Mouse (Mus musculus) liver, embryonic 13.5 days (tissue): ENCODE data around the gene Olfr672. TPM values are rescaled to one million over a fixed set of nuclear protein-coding genes. Genes with fewer than 3 reads are reported as not detected.
"Not testable (repeated sequence)": the region's sequence is repeated elsewhere in the genome, so short reads cannot be mapped to it uniquely, and the experiment has no call there.

Experiments used
- ATAC-seq: fragments of 200-750 bp; cut with Nextera tagmentation; 2 replicates; pipeline ENCODE4 v1.8.0; 2017; ENCODE audit warnings: low read depth, mild to moderate bottlenecking, moderate number of reproducible peaks, moderate library complexity
- DNase-seq: peaks from one replicate; pipeline ENCODE4 v3.0.0; 2022
- H3K27ac ChIP-seq: fragments of 300-500 bp; sonication (generic); 2 replicates; pipeline ENCODE4 v1.5.1; 2015; ENCODE audit warnings: moderate library complexity, mild to moderate bottlenecking, inconsistent platforms
- H3K27me3 ChIP-seq: fragments of 300-500 bp; sonication (generic); 2 replicates; pipeline ENCODE4 v1.6.1; 2015; ENCODE audit warnings: mild to moderate bottlenecking, inconsistent platforms
- H3K36me3 ChIP-seq: fragments of 300-500 bp; sonication (generic); 2 replicates; pipeline ENCODE4 v1.6.1; 2015; ENCODE audit warnings: mild to moderate bottlenecking, inconsistent platforms
- H3K4me1 ChIP-seq: fragments of 300-500 bp; sonication (generic); replicated peaks from 2 replicates; pipeline ENCODE4 v1.6.1; 2015; ENCODE audit warnings: inconsistent platforms
- H3K4me2 ChIP-seq: fragments of 300-500 bp; sonication (generic); 2 replicates; pipeline ENCODE4 v1.6.1; 2015; ENCODE audit warnings: inconsistent platforms, mild to moderate bottlenecking, moderate library complexity
- H3K4me3 ChIP-seq: fragments of 300-500 bp; sonication (generic); replicated peaks from 2 replicates; pipeline ENCODE4 v1.5.1; 2015; ENCODE audit warnings: mild to moderate bottlenecking, inconsistent platforms
- H3K9ac ChIP-seq: fragments of 300-500 bp; sonication (generic); 2 replicates; pipeline ENCODE4 v1.6.1; 2015; ENCODE audit warnings: mild to moderate bottlenecking, inconsistent platforms
- H3K9me3 ChIP-seq: fragments of 300-500 bp; sonication (generic); replicated peaks from 2 replicates; pipeline ENCODE4 v1.6.1; 2016; ENCODE audit warnings: inconsistent platforms
- WGBS: fragments of 180-500 bp; shearing (Covaris S2); methylation state at CpG from one replicate; pipeline ENCODE4 v1.1.7; 2015; ENCODE audit not compliant: insufficient replicate concordance; 5-methylcytosine and 5-hydroxymethylcytosine counted together
- polyA plus RNA-seq: library from polyadenylated mRNA; unstranded; fragments of >200 nt; fragmentation: Nextera tagmentation; extraction: Ambion mirVana; gene quantifications from 2 replicates; pipeline ENCODE4 v1.2.1, GENCODE M21; 2015

Gene Olfr672
- not detected in 2 replicates for polyA plus RNA-seq

GRCm38 (mm10) chr7:105001929-105002328 lies at the start of gene Olfr672:
Gene Olfr672, minus strand, starts transcription at chr7:105002029.
- Histone ChIP-seq H3K4me1 (no peaks in the 10 kb centered on the region), H3K27me3 (no peaks in the 10 kb centered on the region), H3K36me3 (no peaks in the 10 kb centered on the region), H3K4me2 (no peak within 1 kb of the TSS), H3K9me3 (no peaks in the 10 kb centered on the region), H3K27ac (no peak within 1 kb of the TSS), H3K9ac (no peak within 1 kb of the TSS), H3K4me3 (no peak within 1 kb of the TSS)
- DNase-seq (no peak), ATAC-seq (no peak)

GRCm38 (mm10) chr7:105033836-105034235 lies 32.0 kb upstream of the Olfr672 start:
- not testable (repeated sequence) for ATAC-seq, DNase-seq, H3K27ac ChIP-seq, H3K4me3 ChIP-seq, H3K4me2 ChIP-seq, H3K27me3 ChIP-seq, H3K36me3 ChIP-seq, H3K9me3 ChIP-seq, H3K9ac ChIP-seq, H3K4me1 ChIP-seq
- 32% methylated on average over 5 of the region's 5 CpGs for WGBS

- Histone ChIP-seq H3K27me3 (no peaks in the 10 kb centered on the region), H3K36me3 (no peaks in the 10 kb centered on the region), H3K9me3 (no peaks in the 10 kb centered on the region), H3K27ac (no peak within 1 kb of the TSS), H3K4me3 (no peak within 1 kb of the TSS), H3K4me2 (no peak within 1 kb of the TSS), H3K9ac (no peak within 1 kb of the TSS), H3K4me1 (no peaks in the 10 kb centered on the region)
- DNase-seq (no peak), ATAC-seq (no peak)
Measured at GRCm38 (mm10) chr7:105032398-105032797, 30.6 kb upstream of the Olfr672 start, which contains the start of gene Olfr676. Gene Olfr676, plus strand, starts transcription at chr7:105032698.

- H3K27me3 ChIP-seq, result no peaks in the 10 kb centered on the region
- H3K27ac ChIP-seq, result no peak within 1 kb of the TSS
- 54% methylated on average over 1 of the region's 1 CpGs for WGBS
Measured at GRCm38 (mm10) chr7:105028360-105028759, 26.5 kb upstream of the Olfr672 start, which contains the start of gene Olfr675. Gene Olfr675, minus strand, starts transcription at chr7:105028460.

GRCm38 (mm10) chr7:105022530-105022929 lies 20.7 kb upstream of the Olfr672 start:
- Histone ChIP-seq H3K36me3 (no peaks in the 10 kb centered on the region), H3K27me3 (no peaks in the 10 kb centered on the region), H3K27ac (no peak overlapping the region), H3K9ac (no peak overlapping the region), H3K4me1 (no peaks in the 10 kb centered on the region), H3K4me2 (no peak overlapping the region), H3K4me3 (no peak overlapping the region), H3K9me3 (no peaks in the 10 kb centered on the region)
- DNase-seq, result no peak
- no peak for ATAC-seq
- WGBS, result 38% methylated on average over 1 of the region's 1 CpGs

More at GRCm38 (mm10) chr7:105028360-105028759, 26.5 kb upstream of the Olfr672 start, which contains the start of gene Olfr675:
- no peaks in the 10 kb centered on the region for H3K4me1 ChIP-seq
- no peak within 1 kb of the TSS for H3K4me2 ChIP-seq
- no peaks in the 10 kb centered on the region for H3K9me3 ChIP-seq
- ATAC-seq, result no peak
- H3K36me3 ChIP-seq, result no peaks in the 10 kb centered on the region
- no peak within 1 kb of the TSS for H3K9ac ChIP-seq
- no peak within 1 kb of the TSS for H3K4me3 ChIP-seq
- no peak for DNase-seq

GRCm38 (mm10) chr7:104979026-104979425 lies 22.8 kb downstream of the Olfr672 start, which contains the start of gene Olfr671:
Gene Olfr671, minus strand, starts transcription at chr7:104979126.
- WGBS, result 74% methylated on average over 1 of the region's 1 CpGs
- no peak within 1 kb of the TSS for H3K4me2 ChIP-seq
- no peak within 1 kb of the TSS for H3K27ac ChIP-seq
- no peak within 1 kb of the TSS for H3K4me3 ChIP-seq
- no peak for ATAC-seq
- H3K9ac ChIP-seq, result no peak within 1 kb of the TSS
- no peaks in the 10 kb centered on the region for H3K27me3 ChIP-seq
- no peaks in the 10 kb centered on the region for H3K36me3 ChIP-seq
- no peaks in the 10 kb centered on the region for H3K4me1 ChIP-seq
- H3K9me3 ChIP-seq, result peaks cover 5% of the 10 kb centered on the region; the same call in 1 of the 2 replicates
- no peak for DNase-seq

- not testable (repeated sequence) for H3K4me1 ChIP-seq
- WGBS, result 45% methylated on average over 2 of the region's 2 CpGs
Measured at GRCm38 (mm10) chr7:104972507-104972906, 29.3 kb downstream of the Olfr672 start.

GRCm38 (mm10) chr7:104962520-104962919 lies 39.3 kb downstream of the Olfr672 start, which contains the start of gene Olfr670:
Gene Olfr670, minus strand, starts transcription at chr7:104962620.
- H3K9me3 ChIP-seq, result no peaks in the 10 kb centered on the region
- H3K27me3 ChIP-seq, result no peaks in the 10 kb centered on the region
- no peak for ATAC-seq
- 45% methylated on average over 1 of the region's 1 CpGs for WGBS
- H3K27ac ChIP-seq, result no peak within 1 kb of the TSS
- no peaks in the 10 kb centered on the region for H3K4me1 ChIP-seq
- H3K4me3 ChIP-seq, result no peak within 1 kb of the TSS
- H3K9ac ChIP-seq, result no peak within 1 kb of the TSS
- H3K36me3 ChIP-seq, result no peaks in the 10 kb centered on the region
- no peak for DNase-seq
- H3K4me2 ChIP-seq, result no peak within 1 kb of the TSS

More at GRCm38 (mm10) chr7:104972507-104972906, 29.3 kb downstream of the Olfr672 start:
- ATAC-seq, DNase-seq, H3K4me3 ChIP-seq, H3K9ac ChIP-seq, H3K4me2 ChIP-seq, H3K36me3 ChIP-seq, H3K27me3 ChIP-seq, H3K27ac ChIP-seq, H3K9me3 ChIP-seq: not testable (repeated sequence)

- not testable (repeated sequence) for DNase-seq, H3K27me3 ChIP-seq, H3K4me2 ChIP-seq, H3K4me1 ChIP-seq, H3K9me3 ChIP-seq, H3K36me3 ChIP-seq, H3K4me3 ChIP-seq, H3K27ac ChIP-seq, ATAC-seq, H3K9ac ChIP-seq
- 83% methylated on average over 16 of the region's 16 CpGs for WGBS
Measured at GRCm38 (mm10) chr7:104950234-104950633, 51.6 kb downstream of the Olfr672 start.

Other genes with a start within 250 kb of the Olfr672 start
- not detected in 2 replicates for gene Usp17le, start 224.6 kb downstream of the Olfr672 start, polyA plus RNA-seq
- gene Usp17lb, start 159.4 kb downstream of the Olfr672 start, polyA plus RNA-seq, result not detected in 2 replicates
- not detected in 2 replicates for gene Usp17la, start 145.0 kb downstream of the Olfr672 start, polyA plus RNA-seq
- gene Olfr665, start 124.0 kb downstream of the Olfr672 start, polyA plus RNA-seq, result not detected in 2 replicates
- not detected in 2 replicates for gene Olfr666, start 106.1 kb downstream of the Olfr672 start, polyA plus RNA-seq
- not detected in 2 replicates for gene Olfr667, start 80.5 kb downstream of the Olfr672 start, polyA plus RNA-seq
- gene Olfr668, start 74.0 kb downstream of the Olfr672 start, polyA plus RNA-seq, result not detected in 2 replicates
- not detected in 2 replicates for gene Olfr669, start 67.8 kb downstream of the Olfr672 start, polyA plus RNA-seq
- gene Olfr670, start 39.4 kb downstream of the Olfr672 start, polyA plus RNA-seq, result not detected in 2 replicates
- not detected in 2 replicates for gene Olfr671, start 22.9 kb downstream of the Olfr672 start, polyA plus RNA-seq
- not detected in 2 replicates for gene Olfr675, start 26.4 kb upstream of the Olfr672 start, polyA plus RNA-seq
- not detected in 2 replicates for gene Olfr676, start 30.7 kb upstream of the Olfr672 start, polyA plus RNA-seq
- gene Olfr677, start 49.3 kb upstream of the Olfr672 start, polyA plus RNA-seq, result not detected in 2 replicates
- not detected in 2 replicates for gene Olfr678, start 62.4 kb upstream of the Olfr672 start, polyA plus RNA-seq
- not detected in 2 replicates for gene Olfr679, start 79.2 kb upstream of the Olfr672 start, polyA plus RNA-seq
- gene Olfr680-ps1, start 90.8 kb upstream of the Olfr672 start, polyA plus RNA-seq, result not detected in 2 replicates
- not detected in 2 replicates for gene Olfr681, start 114.8 kb upstream of the Olfr672 start, polyA plus RNA-seq
- gene Olfr683, start 145.0 kb upstream of the Olfr672 start, polyA plus RNA-seq, result not detected in 2 replicates
- not detected in 2 replicates for gene Olfr684, start 161.6 kb upstream of the Olfr672 start, polyA plus RNA-seq
- gene Olfr685, start 184.0 kb upstream of the Olfr672 start, polyA plus RNA-seq, result not detected in 2 replicates
- not detected in 2 replicates for gene Olfr686, start 205.5 kb upstream of the Olfr672 start, polyA plus RNA-seq